Mouse (Mus musculus): ENCODE results near the gene Dnajc28. TPM values are rescaled to one million over a fixed set of nuclear protein-coding genes. Genes with fewer than 3 reads are reported as not detected.

Gene Dnajc28
- polyA plus RNA-seq, 1 experiment = 1.9 TPM

GRCm38 (mm10) chr16:91609501-91610245 lies 9.2 kb downstream of the Dnajc28 start:
- TF ChIP-seq CTCF (IDR thresholded peaks at IDR 0.05; ENCODE audit: control insufficient read depth, insufficient read depth, low read length) (no peak), POLR2A (IDR thresholded peaks at IDR 0.05; ENCODE audit: borderline replicate concordance, control insufficient read depth, low read depth, low read length) (no peak)
- H3K4me3 ChIP-seq (replicated peaks; ENCODE audit: control insufficient read depth, low read depth, low read length) = no peak overlapping the region
- no peak overlapping the region for H3K27ac ChIP-seq (ENCODE audit: control insufficient read depth, insufficient read depth, low read depth, low read length, poor library complexity)
- peaks cover 3% of the 10 kb centered on the region; the same call in 1 of the 2 replicates for H3K4me1 ChIP-seq (ENCODE audit: control insufficient read depth, insufficient read depth, low read length)
- 64% methylated on average over 9 of the region's 9 CpGs for WGBS

GRCm38 (mm10) chr16:91606958-91607357 lies 11.9 kb downstream of the Dnajc28 start:
- WGBS = 35% methylated on average over 8 of the region's 8 CpGs
- TF ChIP-seq CTCF (IDR thresholded peaks at IDR 0.05; ENCODE audit: control insufficient read depth, insufficient read depth, low read length) = no peak
- TF ChIP-seq POLR2A (IDR thresholded peaks at IDR 0.05; ENCODE audit: borderline replicate concordance, control insufficient read depth, low read depth, low read length) = no peak
- H3K27ac ChIP-seq (ENCODE audit: control insufficient read depth, insufficient read depth, low read depth, low read length, poor library complexity) = no peak overlapping the region

GRCm38 (mm10) chr16:91605156-91605555 lies 13.7 kb downstream of the Dnajc28 start:
- Histone ChIP-seq H3K27ac (ENCODE audit: control insufficient read depth, insufficient read depth, low read depth, low read length, poor library complexity) (no peak overlapping the region), H3K4me1 (ENCODE audit: control insufficient read depth, insufficient read depth, low read length) (peaks cover 5% of the 10 kb centered on the region), H3K4me3 (replicated peaks; ENCODE audit: control insufficient read depth, low read depth, low read length) (no peak overlapping the region)
- no peak for TF ChIP-seq CTCF (IDR thresholded peaks at IDR 0.05; ENCODE audit: control insufficient read depth, insufficient read depth, low read length)
- TF ChIP-seq POLR2A (IDR thresholded peaks at IDR 0.05; ENCODE audit: borderline replicate concordance, control insufficient read depth, low read depth, low read length) = no peak
- 90% methylated on average over 6 of the region's 6 CpGs for WGBS

More at GRCm38 (mm10) chr16:91606958-91607357, 11.9 kb downstream of the Dnajc28 start:
- Histone ChIP-seq H3K4me1 (ENCODE audit: control insufficient read depth, insufficient read depth, low read length) (no peaks in the 10 kb centered on the region; the same call in 1 of the 2 replicates), H3K4me3 (replicated peaks; ENCODE audit: control insufficient read depth, low read depth, low read length) (no peak overlapping the region)

- peak overlapping the region; percentile 57; the same call in 1 of the 2 replicates for H3K27ac ChIP-seq (ENCODE audit: control insufficient read depth, insufficient read depth, low read depth, low read length, poor library complexity)
- peaks cover 5% of the 10 kb centered on the region for H3K4me1 ChIP-seq (ENCODE audit: control insufficient read depth, insufficient read depth, low read length)
- 27% methylated on average over 9 of the region's 9 CpGs for WGBS
- H3K4me3 ChIP-seq (replicated peaks; ENCODE audit: control insufficient read depth, low read depth, low read length) = no peak overlapping the region
- no peak for TF ChIP-seq CTCF (IDR thresholded peaks at IDR 0.05; ENCODE audit: control insufficient read depth, insufficient read depth, low read length)
- no peak for TF ChIP-seq POLR2A (IDR thresholded peaks at IDR 0.05; ENCODE audit: borderline replicate concordance, control insufficient read depth, low read depth, low read length)
Observed at GRCm38 (mm10) chr16:91601693-91602092, 17.1 kb downstream of the Dnajc28 start.

- Histone ChIP-seq H3K4me3 (replicated peaks; ENCODE audit: control insufficient read depth, low read depth, low read length) (no peak overlapping the region), H3K4me1 (ENCODE audit: control insufficient read depth, insufficient read depth, low read length) (peaks cover 5% of the 10 kb centered on the region), H3K27ac (ENCODE audit: control insufficient read depth, insufficient read depth, low read depth, low read length, poor library complexity) (no peak overlapping the region)
- 52% methylated on average over 4 of the region's 4 CpGs for WGBS
- TF ChIP-seq POLR2A (IDR thresholded peaks at IDR 0.05; ENCODE audit: borderline replicate concordance, control insufficient read depth, low read depth, low read length) = no peak
- TF ChIP-seq CTCF (IDR thresholded peaks at IDR 0.05; ENCODE audit: control insufficient read depth, insufficient read depth, low read length) = no peak
Observed at GRCm38 (mm10) chr16:91601081-91601480, 17.7 kb downstream of the Dnajc28 start.

- TF ChIP-seq CTCF (IDR thresholded peaks at IDR 0.05; ENCODE audit: control insufficient read depth, insufficient read depth, low read length) (no peak), POLR2A (IDR thresholded peaks at IDR 0.05; ENCODE audit: borderline replicate concordance, control insufficient read depth, low read depth, low read length) (no peak)
- H3K4me3 ChIP-seq (replicated peaks; ENCODE audit: control insufficient read depth, low read depth, low read length) = no peak overlapping the region
- H3K4me1 ChIP-seq (ENCODE audit: control insufficient read depth, insufficient read depth, low read length) = peaks cover 5% of the 10 kb centered on the region
- no peak overlapping the region for H3K27ac ChIP-seq (ENCODE audit: control insufficient read depth, insufficient read depth, low read depth, low read length, poor library complexity)
Observed at GRCm38 (mm10) chr16:91599242-91599641, 19.6 kb downstream of the Dnajc28 start.

- TF ChIP-seq POLR2A (IDR thresholded peaks at IDR 0.05; ENCODE audit: borderline replicate concordance, control insufficient read depth, low read depth, low read length) = no peak
- TF ChIP-seq CTCF (IDR thresholded peaks at IDR 0.05; ENCODE audit: control insufficient read depth, insufficient read depth, low read length) = no peak
- Histone ChIP-seq H3K4me1 (ENCODE audit: control insufficient read depth, insufficient read depth, low read length) (peaks cover 5% of the 10 kb centered on the region), H3K4me3 (replicated peaks; ENCODE audit: control insufficient read depth, low read depth, low read length) (peak within 1 kb of the TSS; percentile 69), H3K27ac (ENCODE audit: control insufficient read depth, insufficient read depth, low read depth, low read length, poor library complexity) (peak within 1 kb of the TSS; percentile 83)
- under 1% methylated on average over 34 of the region's 34 CpGs for WGBS
Observed at GRCm38 (mm10) chr16:91597672-91598010, 21.2 kb downstream of the Dnajc28 start, which contains the start of gene Tmem50b. Gene Tmem50b (minus strand): TSS chr16:91597800.

- WGBS = under 1% methylated on average over 75 of the region's 75 CpGs
- no peak for TF ChIP-seq CTCF (IDR thresholded peaks at IDR 0.05; ENCODE audit: control insufficient read depth, insufficient read depth, low read length)
- TF ChIP-seq POLR2A (IDR thresholded peaks at IDR 0.05; ENCODE audit: borderline replicate concordance, control insufficient read depth, low read depth, low read length) = peak; percentile 68; the same call in 1 of the 2 replicates
- H3K4me1 ChIP-seq (ENCODE audit: control insufficient read depth, insufficient read depth, low read length) = peaks cover 5% of the 10 kb centered on the region
- H3K4me3 ChIP-seq (replicated peaks; ENCODE audit: control insufficient read depth, low read depth, low read length) = peak overlapping the region; percentile 69
- H3K27ac ChIP-seq (ENCODE audit: control insufficient read depth, insufficient read depth, low read depth, low read length, poor library complexity) = peak overlapping the region; percentile 83
Observed at GRCm38 (mm10) chr16:91596779-91597671, 21.8 kb downstream of the Dnajc28 start.

Measured in bone marrow, adult 2 months (tissue).